Mouse (Mus musculus) embryonic facial prominence, embryonic 15.5 days (tissue): ENCODE results near the gene Gm16430. TPM values are rescaled to one million over a fixed set of nuclear protein-coding genes. Genes with fewer than 3 reads are reported as not detected.
"Not testable (repeated sequence)": the region's sequence is repeated elsewhere in the genome, so short reads cannot be mapped to it uniquely, and the experiment has no call there.

Experiments
- ATAC-seq: fragments of 200-750 bp; cut with Nextera tagmentation; 2 replicates; pipeline ENCODE4 v1.8.0; 2017; ENCODE audit warnings: low read depth, moderate TSS enrichment; ENCODE audit not compliant: insufficient number of reproducible peaks, low FRiP score, low TSS enrichment
- H3K27ac ChIP-seq: fragments of 300-500 bp; sonication (generic); replicated peaks from 2 replicates; pipeline ENCODE4 v1.5.1; 2015; ENCODE audit warnings: mild to moderate bottlenecking, inconsistent platforms
- H3K27me3 ChIP-seq: fragments of 300-500 bp; sonication (generic); 2 replicates; pipeline ENCODE4 v1.6.1; 2015; ENCODE audit warnings: inconsistent platforms
- H3K36me3 ChIP-seq: fragments of 300-500 bp; sonication (generic); 2 replicates; pipeline ENCODE4 v1.6.1; 2015; ENCODE audit warnings: mild to moderate bottlenecking, inconsistent platforms
- H3K4me1 ChIP-seq: fragments of 300-500 bp; sonication (generic); 2 replicates; pipeline ENCODE4 v1.6.1; 2015; ENCODE audit warnings: inconsistent platforms
- H3K4me2 ChIP-seq: fragments of 300-500 bp; sonication (generic); replicated peaks from 2 replicates; pipeline ENCODE4 v1.6.1; 2015; ENCODE audit warnings: mild to moderate bottlenecking, inconsistent platforms
- H3K4me3 ChIP-seq: fragments of 300-500 bp; sonication (generic); replicated peaks from 2 replicates; pipeline ENCODE4 v1.5.1; 2015; ENCODE audit warnings: mild to moderate bottlenecking, inconsistent platforms
- H3K9ac ChIP-seq: fragments of 300-500 bp; sonication (generic); 2 replicates; pipeline ENCODE4 v1.6.1; 2015; ENCODE audit warnings: inconsistent platforms
- H3K9me3 ChIP-seq: fragments of 300-500 bp; sonication (generic); replicated peaks from 2 replicates; pipeline ENCODE4 v1.6.1; 2016; ENCODE audit warnings: inconsistent platforms
- WGBS: fragments of 180-500 bp; shearing (Covaris S2); methylation state at CpG from one replicate; pipeline ENCODE4 v1.1.7; 2015; 5-methylcytosine and 5-hydroxymethylcytosine counted together
- polyA plus RNA-seq: library from polyadenylated mRNA; unstranded; fragments of >200 nt; fragmentation: Nextera tagmentation; extraction: Ambion mirVana; gene quantifications from 2 replicates; pipeline ENCODE4 v1.2.1, GENCODE M21; 2015

The Gm16430 gene
- not detected in 2 replicates for polyA plus RNA-seq

- H3K4me2 ChIP-seq, H3K27me3 ChIP-seq, H3K36me3 ChIP-seq, H3K9ac ChIP-seq, H3K4me3 ChIP-seq, H3K4me1 ChIP-seq, ATAC-seq, H3K9me3 ChIP-seq, H3K27ac ChIP-seq: not testable (repeated sequence)
- WGBS = no CpG with 5 or more reads among the region's 7 CpGs
These were observed at the start of gene Gm16430 for GRCm38 (mm10) chrX:54621911-54622310. Gene Gm16430 (plus strand): TSS chrX:54622211.

Other genes with a start within 250 kb of the Gm16430 start
- gene Gm16405, start 91.0 kb upstream of the Gm16430 start, polyA plus RNA-seq = not detected in 2 replicates